Mouse (Mus musculus) E14TG2a.4 (cell line): ENCODE measurements around the gene Kcnd2.

Source experiments
- CTCF ChIP-seq: conservative IDR thresholded peaks from 2 replicates; pipeline ENCODE4 v1.5.1; 2014; ENCODE audit warnings: low read length
- NANOG ChIP-seq: IDR thresholded peaks from 2 replicates; pipeline ENCODE4 v1.6.1; 2014; ENCODE audit warnings: borderline replicate concordance, low read length, mixed read lengths

DNA sequence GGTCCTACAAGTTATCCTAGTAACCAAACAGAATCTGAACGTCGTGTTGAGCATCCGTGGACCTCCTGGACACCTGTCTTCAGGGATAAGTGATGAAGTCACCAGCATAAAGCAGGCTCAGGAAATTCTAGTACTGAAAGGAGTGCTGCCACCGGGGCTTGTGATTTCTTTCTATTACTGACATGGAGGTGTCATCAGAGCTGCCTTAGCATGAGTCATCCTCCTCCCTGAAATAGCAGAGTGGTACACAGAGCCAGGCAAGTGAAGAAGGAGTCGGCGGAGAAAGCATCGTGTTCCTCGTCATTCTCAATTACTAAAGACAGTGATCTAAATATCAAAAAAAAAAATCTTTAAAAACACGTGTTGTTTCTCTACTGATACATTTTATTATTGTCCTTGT is 336.2 kb downstream of the Kcnd2 start:
- TF ChIP-seq CTCF, result no peak
- no peak for TF ChIP-seq NANOG
